Mouse (Mus musculus) CH12.LX (cell line): ENCODE results near the gene Gch1.

Source experiments
- E2F4 ChIP-seq: IDR thresholded peaks from 2 replicates; pipeline ENCODE4 v1.6.1; 2011; ENCODE audit warnings: low read depth, low read length, improper control_type of control experiment; ENCODE audit not compliant: insufficient replicate concordance
- ELF1 ChIP-seq: IDR thresholded peaks from 2 replicates; pipeline ENCODE4 v1.6.1; 2014; ENCODE audit warnings: low read depth, mild to moderate bottlenecking, inconsistent platforms, low read length, improper control_type of control experiment
- MAZ ChIP-seq: IDR thresholded peaks from 2 replicates; pipeline ENCODE4 v1.6.1; 2012; ENCODE audit warnings: low read depth, mild to moderate bottlenecking, inconsistent platforms, low read length, improper control_type of control experiment, moderate library complexity
- RCOR1 ChIP-seq: conservative IDR thresholded peaks from 2 replicates; pipeline ENCODE4 v1.6.1; 2012; ENCODE audit warnings: low read depth, mild to moderate bottlenecking, inconsistent platforms, low read length, improper control_type of control experiment
- ZMIZ1 ChIP-seq: IDR thresholded peaks from 2 replicates; pipeline ENCODE4 v1.6.1; 2012; ENCODE audit warnings: low read depth, mild to moderate bottlenecking, inconsistent platforms, low read length, improper control_type of control experiment
- ZNF384 ChIP-seq: IDR thresholded peaks from 2 replicates; pipeline ENCODE4 v1.6.1; 2012; ENCODE audit warnings: low read depth, low read length, improper control_type of control experiment, inconsistent platforms

GRCm38 (mm10) chr14:47176226-47176625 is 13.0 kb downstream of the Gch1 start:
- no peak for TF ChIP-seq RCOR1
- no peak for TF ChIP-seq ELF1
- no peak for TF ChIP-seq ZNF384
- TF ChIP-seq E2F4, result no peak
- TF ChIP-seq ZMIZ1, result no peak
- TF ChIP-seq MAZ, result no peak
